Mouse (Mus musculus) C2C12 (cell line): ENCODE data around the gene Kcnk12.

Experiments used
- CTCF ChIP-seq: IDR thresholded peaks from one replicate; pipeline ENCODE4 v1.5.1; 2011; ENCODE audit not compliant: control insufficient read depth, insufficient read depth, insufficient read length
- MAX ChIP-seq: IDR thresholded peaks from one replicate; pipeline ENCODE4 v1.6.1; 2011; ENCODE audit warnings: mild to moderate bottlenecking, control low read depth
- MYOG ChIP-seq: IDR thresholded peaks from one replicate; pipeline ENCODE4 v1.6.1; 2011; ENCODE audit not compliant: control insufficient read depth, insufficient read length; ENCODE audit errors: extremely low read depth

- TF ChIP-seq CTCF (no peak), MAX (no peak), MYOG (no peak)
Measured at GRCm38 (mm10) chr17:87794801-87795200, 3.0 kb downstream of the Kcnk12 start.
